Mouse (Mus musculus): ENCODE results near the gene Nelfa. TPM values are rescaled to one million over a fixed set of nuclear protein-coding genes. Genes with fewer than 3 reads are reported as not detected.
"Not testable (repeated sequence)": the region's sequence is repeated elsewhere in the genome, so short reads cannot be mapped to it uniquely, and the experiment has no call there.

Gene Nelfa
- polyA plus RNA-seq, 1 experiment from 2014 or later: 53.3 TPM

GRCm38 (mm10) chr5:33915031-33915430 lies 21.2 kb downstream of the Nelfa start:
- not testable (repeated sequence) for ATAC-seq (ENCODE audit: insufficient number of reproducible peaks, low FRiP score, low TSS enrichment, low read depth); H3K4me2 ChIP-seq; H3K4me1 ChIP-seq; H3K9me3 ChIP-seq; H3K4me3 ChIP-seq; H3K9ac ChIP-seq; H3K27me3 ChIP-seq; H3K27ac ChIP-seq
- peaks cover 45% of the 10 kb centered on the region for H3K36me3 ChIP-seq

GRCm38 (mm10) chr5:33903176-33903575 lies 33.0 kb downstream of the Nelfa start:
- Histone ChIP-seq H3K36me3 (peaks cover 51% of the 10 kb centered on the region), H3K4me1 (no peaks in the 10 kb centered on the region), H3K27ac (no peak overlapping the region), H3K4me3 (no peak overlapping the region), H3K9me3 (no peaks in the 10 kb centered on the region), H3K27me3 (no peaks in the 10 kb centered on the region), H3K4me2 (no peak overlapping the region), H3K9ac (no peak overlapping the region)
- WGBS: 85% methylated on average over 9 of the region's 9 CpGs
- ATAC-seq (ENCODE audit: insufficient number of reproducible peaks, low FRiP score, low TSS enrichment, low read depth): no peak

- H3K27me3 ChIP-seq: no peaks in the 10 kb centered on the region
- H3K27ac ChIP-seq: no peak overlapping the region
- H3K4me1 ChIP-seq: no peaks in the 10 kb centered on the region
- H3K9me3 ChIP-seq: no peaks in the 10 kb centered on the region
- no peak overlapping the region for H3K4me2 ChIP-seq
- H3K36me3 ChIP-seq: peaks cover 55% of the 10 kb centered on the region
- no peak overlapping the region for H3K9ac ChIP-seq
- ATAC-seq (ENCODE audit: insufficient number of reproducible peaks, low FRiP score, low TSS enrichment, low read depth): no peak
- WGBS: 85% methylated on average over 2 of the region's 2 CpGs
- H3K4me3 ChIP-seq: no peak overlapping the region
Observed at GRCm38 (mm10) chr5:33902696-33903095, 33.5 kb downstream of the Nelfa start.

- Histone ChIP-seq H3K27me3 (no peaks in the 10 kb centered on the region), H3K4me1 (no peaks in the 10 kb centered on the region), H3K4me2 (no peak overlapping the region), H3K9me3 (no peaks in the 10 kb centered on the region), H3K27ac (no peak overlapping the region), H3K4me3 (no peak overlapping the region), H3K9ac (no peak overlapping the region), H3K36me3 (peaks cover 69% of the 10 kb centered on the region)
- 78% methylated on average over 3 of the region's 3 CpGs for WGBS
- no peak for ATAC-seq (ENCODE audit: insufficient number of reproducible peaks, low FRiP score, low TSS enrichment, low read depth)
Observed at GRCm38 (mm10) chr5:33901278-33901677, 34.9 kb downstream of the Nelfa start.

- WGBS: 93% methylated on average over 9 of the region's 9 CpGs
- Histone ChIP-seq H3K27me3 (no peaks in the 10 kb centered on the region), H3K9me3 (no peaks in the 10 kb centered on the region), H3K27ac (no peak overlapping the region), H3K4me1 (no peaks in the 10 kb centered on the region), H3K4me2 (no peak overlapping the region), H3K9ac (no peak overlapping the region), H3K36me3 (peaks cover 74% of the 10 kb centered on the region), H3K4me3 (no peak overlapping the region)
- no peak for ATAC-seq (ENCODE audit: insufficient number of reproducible peaks, low FRiP score, low TSS enrichment, low read depth)
Observed at GRCm38 (mm10) chr5:33900701-33901263, 35.4 kb downstream of the Nelfa start.

- H3K36me3 ChIP-seq: peaks cover 81% of the 10 kb centered on the region
- H3K4me3 ChIP-seq: no peak overlapping the region
- H3K9ac ChIP-seq: no peak overlapping the region
- H3K9me3 ChIP-seq: no peaks in the 10 kb centered on the region
- H3K4me1 ChIP-seq: no peaks in the 10 kb centered on the region
- no peak overlapping the region for H3K4me2 ChIP-seq
- no peaks in the 10 kb centered on the region for H3K27me3 ChIP-seq
- H3K27ac ChIP-seq: no peak overlapping the region
- 83% methylated on average over 3 of the region's 3 CpGs for WGBS
- no peak for ATAC-seq (ENCODE audit: insufficient number of reproducible peaks, low FRiP score, low TSS enrichment, low read depth)
Observed at GRCm38 (mm10) chr5:33900101-33900500, 36.1 kb downstream of the Nelfa start.

- no peak overlapping the region for H3K4me2 ChIP-seq
- H3K27me3 ChIP-seq: no peaks in the 10 kb centered on the region
- H3K4me3 ChIP-seq: no peak overlapping the region
- no peak for ATAC-seq (ENCODE audit: insufficient number of reproducible peaks, low FRiP score, low TSS enrichment, low read depth)
- H3K9ac ChIP-seq: no peak overlapping the region
- no peaks in the 10 kb centered on the region for H3K4me1 ChIP-seq
- WGBS: 90% methylated on average over 3 of the region's 3 CpGs
- no peaks in the 10 kb centered on the region for H3K9me3 ChIP-seq
- peaks cover 89% of the 10 kb centered on the region for H3K36me3 ChIP-seq
- no peak overlapping the region for H3K27ac ChIP-seq
Observed at GRCm38 (mm10) chr5:33899245-33899644, 37.0 kb downstream of the Nelfa start.

- Histone ChIP-seq H3K4me2 (no peak overlapping the region), H3K4me1 (no peaks in the 10 kb centered on the region), H3K9me3 (no peaks in the 10 kb centered on the region), H3K27ac (no peak overlapping the region), H3K27me3 (no peaks in the 10 kb centered on the region), H3K9ac (no peak overlapping the region), H3K4me3 (no peak overlapping the region), H3K36me3 (peaks cover 95% of the 10 kb centered on the region)
- no peak for ATAC-seq (ENCODE audit: insufficient number of reproducible peaks, low FRiP score, low TSS enrichment, low read depth)
- WGBS: 82% methylated on average over 9 of the region's 9 CpGs
Observed at GRCm38 (mm10) chr5:33898671-33899070, 37.5 kb downstream of the Nelfa start.

- Histone ChIP-seq H3K9me3 (no peaks in the 10 kb centered on the region), H3K4me2 (no peak overlapping the region), H3K27ac (no peak overlapping the region), H3K36me3 (peaks cover 98% of the 10 kb centered on the region), H3K4me3 (no peak overlapping the region), H3K9ac (no peak overlapping the region), H3K4me1 (no peaks in the 10 kb centered on the region), H3K27me3 (no peaks in the 10 kb centered on the region)
- 88% methylated on average over 2 of the region's 2 CpGs for WGBS
- no peak for ATAC-seq (ENCODE audit: insufficient number of reproducible peaks, low FRiP score, low TSS enrichment, low read depth)
Observed at GRCm38 (mm10) chr5:33897158-33897557, 39.1 kb downstream of the Nelfa start.

- ATAC-seq (ENCODE audit: insufficient number of reproducible peaks, low FRiP score, low TSS enrichment, low read depth): no peak
- H3K9me3 ChIP-seq: no peaks in the 10 kb centered on the region
- H3K4me3 ChIP-seq: no peak overlapping the region
- H3K27ac ChIP-seq: no peak overlapping the region
- WGBS: 88% methylated on average over 9 of the region's 9 CpGs
- H3K27me3 ChIP-seq: no peaks in the 10 kb centered on the region
- no peak overlapping the region for H3K4me2 ChIP-seq
- peaks cover 98% of the 10 kb centered on the region for H3K36me3 ChIP-seq
- no peaks in the 10 kb centered on the region for H3K4me1 ChIP-seq
- no peak overlapping the region for H3K9ac ChIP-seq
Observed at GRCm38 (mm10) chr5:33895116-33895515, 41.1 kb downstream of the Nelfa start.

GRCm38 (mm10) chr5:33893406-33893805 lies 42.8 kb downstream of the Nelfa start:
- no peaks in the 10 kb centered on the region for H3K9me3 ChIP-seq
- H3K4me2 ChIP-seq: no peak overlapping the region
- no peak overlapping the region for H3K27ac ChIP-seq
- no peak overlapping the region for H3K9ac ChIP-seq
- H3K36me3 ChIP-seq: peaks cover 97% of the 10 kb centered on the region
- WGBS: 92% methylated on average over 6 of the region's 6 CpGs
- H3K27me3 ChIP-seq: no peaks in the 10 kb centered on the region
- no peak overlapping the region for H3K4me3 ChIP-seq
- ATAC-seq (ENCODE audit: insufficient number of reproducible peaks, low FRiP score, low TSS enrichment, low read depth): no peak
- H3K4me1 ChIP-seq: no peaks in the 10 kb centered on the region

GRCm38 (mm10) chr5:33881118-33881517 lies 55.1 kb downstream of the Nelfa start:
- no peak overlapping the region for H3K4me3 ChIP-seq
- H3K4me1 ChIP-seq: no peaks in the 10 kb centered on the region
- no peak overlapping the region for H3K9ac ChIP-seq
- 91% methylated on average over 4 of the region's 4 CpGs for whole genome bisulfite sequencing
- no peak overlapping the region for H3K4me2 ChIP-seq
- no peak for ATAC-seq (ENCODE audit: insufficient number of reproducible peaks, low FRiP score, low TSS enrichment, low read depth)
- no peak overlapping the region for H3K27ac ChIP-seq
- H3K9me3 ChIP-seq: no peaks in the 10 kb centered on the region
- peaks cover 78% of the 10 kb centered on the region for H3K36me3 ChIP-seq
- no peaks in the 10 kb centered on the region for H3K27me3 ChIP-seq

- no peaks in the 10 kb centered on the region for H3K4me1 ChIP-seq
- no peak overlapping the region for H3K4me3 ChIP-seq
- H3K27me3 ChIP-seq: no peaks in the 10 kb centered on the region
- no peak overlapping the region for H3K9ac ChIP-seq
- ATAC-seq (ENCODE audit: insufficient number of reproducible peaks, low FRiP score, low TSS enrichment, low read depth): no peak
- peaks cover 50% of the 10 kb centered on the region for H3K36me3 ChIP-seq
- no peaks in the 10 kb centered on the region for H3K9me3 ChIP-seq
- H3K27ac ChIP-seq: no peak overlapping the region
- no peak overlapping the region for H3K4me2 ChIP-seq
- WGBS: 97% methylated on average over 1 of the region's 1 CpGs
Observed at GRCm38 (mm10) chr5:33875472-33875871, 60.7 kb downstream of the Nelfa start.
